8 mouse cellular contexts compared by ENCODE assay signal in genomic region chr2:26910124-26910993, GRCm38 (mm10). TPM values are rescaled to one million over a fixed set of nuclear protein-coding genes. Genes with fewer than 3 reads are reported as not detected.
DNase-seq lines count a peak whose midpoint lies in the region; ATAC-seq and TF ChIP-seq lines count a peak whose summit lies in the region.

TSS of gene Med22 (minus strand) at chr2:26910677.
TSS of gene Rpl7a (plus strand) at chr2:26910764.

- peaks cover 4% of the 10 kb centered on the region; the same call in 1 of the 2 replicates for H3K4me1 ChIP-seq in cortical plate, adult 2 months (ENCODE audit: control insufficient read depth, insufficient read depth, low read length)

- TF ChIP-seq POLR2A in cortical plate, adult 2 months (IDR thresholded peaks at IDR 0.05; ENCODE audit: extremely low read depth, insufficient read depth, low read length), result peak; percentile 96

- DNase-seq in gastrocnemius, postnatal 10 days, result peak; percentile 100
- peak; percentile 100 for DNase-seq in induced T-regulatory cell, adult 2 months (ENCODE audit: low read depth)
- peak; percentile 95 to 100 for DNase-seq in left cerebral cortex, adult 9 months (ENCODE audit: low spot score in 2 of 2)
- peak; percentile 100 for DNase-seq in right cerebral cortex, postnatal 14 days
- peak; percentile 100 for DNase-seq in urinary bladder, postnatal 36 days (ENCODE audit: low spot score in 2 of 2)

- no peak for TF ChIP-seq CTCF in cortical plate, adult 2 months (IDR thresholded peaks at IDR 0.05; ENCODE audit: extremely low read depth, insufficient read depth, low read length)

- ATAC-seq in activated CD4-positive, CD25-positive, alpha-beta regulatory T cell, adult 4 months, result peak; percentile 91
- ATAC-seq in megakaryocyte progenitor cell, adult 5-6 weeks (replicated peaks; ENCODE audit: poor library complexity), result peak; percentile 79

- peak within 1 kb of the TSS; percentile 88 for H3K4me3 ChIP-seq in cortical plate, adult 2 months (ENCODE audit: insufficient read depth, low read length)

- H3K27ac ChIP-seq in cortical plate, adult 2 months (ENCODE audit: insufficient read depth, low read length), result peak within 1 kb of the TSS; percentile 78

RNA-seq across cellular contexts. Expression of gene Med22, which starts in this region (rescaled TPM):
- 10 to 100 TPM; 10.3 to 11.3 TPM for polyA plus RNA-seq in activated CD4-positive, CD25-positive, alpha-beta regulatory T cell, adult 4 months (2017; shearing (Covaris generic))
- polyA plus RNA-seq in cortical plate, adult 2 months (2012; rRNA removed), result 44.1 and 47.4 TPM in 2 replicates
- total RNA-seq in gastrocnemius, postnatal 10 days (2021), result 10 to 100 TPM; 21.9 to 22.8 TPM
- 7.2 and 7.7 TPM in 2 replicates for total RNA-seq in megakaryocyte progenitor cell, adult 5-6 weeks (2015)
- total RNA-seq in megakaryocyte progenitor cell, adult 5-6 weeks (2017), result 17.0 and 17.6 TPM in 2 replicates

RNA-seq across cellular contexts. Expression of gene Rpl7a, which starts in this region (rescaled TPM):
- 1,000 to 10,000 TPM in 1 of 2 experiments, 100 to 1,000 TPM in 1; 720 to 1,212 TPM for polyA plus RNA-seq in activated CD4-positive, CD25-positive, alpha-beta regulatory T cell, adult 4 months (2017; shearing (Covaris generic))
- polyA plus RNA-seq in cortical plate, adult 2 months (2012; rRNA removed), result 642 and 671 TPM in 2 replicates
- total RNA-seq in gastrocnemius, postnatal 10 days (2021), result 100 to 1,000 TPM; 415 to 419 TPM
- total RNA-seq in megakaryocyte progenitor cell, adult 5-6 weeks (2015), result 2,379 and 2,445 TPM in 2 replicates
- total RNA-seq in megakaryocyte progenitor cell, adult 5-6 weeks (2017), result 2,150 and 2,311 TPM in 2 replicates

Comparison
In these comparisons a context has a peak if more than half of its experiments do, and no peak if none do; other contexts are left out.
1. Peak in every context shown above with its lines: DNase-seq, ATAC-seq, H3K4me3 ChIP-seq and H3K27ac ChIP-seq.
2. RNA of gene Rpl7a (total RNA-seq): 2,150 to 2,445 TPM in megakaryocyte progenitor cell, adult 5-6 weeks; 415 to 419 TPM in gastrocnemius, postnatal 10 days; every median in the first group is over 4 times any median in the second.